Mouse (Mus musculus) adrenal gland (tissue): ENCODE results near the gene AI413582.

Experiments
- intact Hi-C: fragments of 180-260 bp; cut with DNase I; formaldehyde crosslinking; loops from one replicate; pipeline ENCODE4 v1.15.1; 2025
- long read RNA-seq, 2 experiments: library from polyadenylated mRNA; unstranded; transcript quantifications; one replicate each; pipeline ENCODE4 v2.0.0; 2020; ENCODE audit warnings: borderline replicate concordance in 1 of 2; ENCODE audit not compliant: insufficient replicate concordance in 1 of 2

Gene AI413582
- long read RNA-seq, experiment 1, transcript AI413582-204 (5 exons, 862 nt) = major isoform, 19 of 29 reads
- long read RNA-seq, experiment 1, partial matches to known transcripts = 3 of 29 reads
- long read RNA-seq, experiment 1, other reads (novel, unspliced or antisense) = 4 of 29 reads
- long read RNA-seq, experiment 2, transcript AI413582-204 (5 exons, 862 nt) = major isoform, 30 of 38 reads
- long read RNA-seq, experiment 2, partial matches to known transcripts = 1 of 38 reads
- long read RNA-seq, experiment 2, other reads (novel, unspliced or antisense) = 3 of 38 reads

GRCm38 (mm10) chr17:27565163-27565941 lies at the start of gene AI413582:
Gene AI413582, minus strand, starts transcription at chr17:27565756.
- intact Hi-C loops = loop anchor here (10.0 kb wide), 1 partner anchor 199 kb away; no protein-coding TSS in a partner anchor

- intact Hi-C loops = no loop called here
These were observed 47.5 kb upstream of the AI413582 start for GRCm38 (mm10) chr17:27613016-27613415.

DNA sequence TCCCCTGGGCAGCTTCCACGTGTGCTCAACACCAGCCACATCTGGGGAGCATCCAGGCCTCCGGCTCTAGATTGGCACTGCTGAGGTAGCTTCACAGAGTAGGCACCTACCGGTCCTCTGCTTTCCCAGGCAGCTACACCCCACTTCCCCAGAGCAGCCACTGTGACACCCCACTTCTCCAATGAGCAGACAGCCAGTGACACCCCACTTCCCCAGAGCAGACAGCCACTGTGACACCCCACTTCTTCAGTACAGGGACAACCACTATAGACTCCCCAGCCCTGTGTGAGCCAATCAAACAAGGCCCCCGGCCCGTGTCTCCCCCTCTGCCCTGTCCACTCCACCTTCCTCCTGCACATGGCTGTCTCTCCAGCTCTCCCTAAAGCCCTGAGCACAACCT lies 46.4 kb upstream of the AI413582 start:
- intact Hi-C loops = no loop called here

- intact Hi-C loops = no loop called here
These were observed 45.9 kb upstream of the AI413582 start for GRCm38 (mm10) chr17:27611519-27611884.

- intact Hi-C loops = no loop called here
These were observed 45.3 kb upstream of the AI413582 start for GRCm38 (mm10) chr17:27610679-27611518.

DNA sequence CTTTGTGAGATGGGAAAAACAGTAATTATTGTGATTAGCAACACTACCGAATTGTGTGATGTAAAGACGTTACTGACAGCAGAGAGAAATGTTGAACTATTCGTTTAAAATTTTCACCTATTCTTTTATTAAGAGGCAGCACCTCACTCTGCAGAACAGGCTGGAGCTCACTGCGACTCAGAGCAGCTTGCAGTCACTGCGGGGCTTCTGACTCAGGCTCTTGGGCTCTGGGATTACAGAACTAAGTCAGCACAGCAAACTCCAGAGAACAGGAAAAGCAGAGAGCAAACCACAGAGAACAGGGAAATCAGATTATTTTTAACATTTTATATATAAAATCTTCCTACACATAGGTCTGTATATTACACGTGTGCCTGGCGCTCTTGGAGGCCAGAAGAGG lies 44.0 kb upstream of the AI413582 start:
- intact Hi-C loops = no loop called here

DNA sequence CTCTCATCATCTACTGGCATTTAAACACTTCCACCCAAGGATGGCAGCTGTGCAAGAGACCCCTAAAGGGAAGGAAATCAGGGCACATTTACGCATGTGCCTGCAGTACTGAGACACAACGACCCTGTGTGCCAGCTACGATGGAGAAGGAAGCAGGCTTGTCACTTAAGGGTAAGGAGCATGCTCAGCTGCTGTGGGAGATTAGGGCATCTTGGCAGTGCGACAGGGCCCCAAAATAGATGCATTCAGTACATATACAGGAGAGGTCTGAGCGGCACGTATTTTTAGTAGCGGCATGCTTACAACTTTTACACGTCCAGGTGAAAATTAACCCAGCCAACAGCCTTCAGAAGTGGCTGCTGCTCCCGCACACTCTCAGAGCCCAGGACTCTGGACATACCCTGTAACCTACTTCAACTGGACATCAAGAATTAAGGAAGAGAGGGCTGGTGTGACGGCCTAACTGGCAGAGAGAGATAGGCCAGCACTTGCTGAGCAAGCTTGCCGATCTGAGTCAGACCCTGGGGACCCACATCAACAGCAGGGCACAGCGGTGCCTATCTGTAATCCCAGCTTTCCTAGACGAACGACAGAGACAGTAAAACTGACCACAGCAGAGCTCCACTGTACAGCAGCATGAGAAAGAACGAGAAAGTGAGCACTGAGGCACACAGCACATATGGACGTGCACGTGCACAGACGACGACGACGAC lies 38.1 kb upstream of the AI413582 start:
- intact Hi-C loops = no loop called here

GRCm38 (mm10) chr17:27603036-27603435 lies 37.5 kb upstream of the AI413582 start:
- intact Hi-C loops = no loop called here

GRCm38 (mm10) chr17:27600869-27601268 lies 35.3 kb upstream of the AI413582 start:
- intact Hi-C loops = no loop called here

GRCm38 (mm10) chr17:27600286-27600685 lies 34.7 kb upstream of the AI413582 start:
- intact Hi-C loops = no loop called here

GRCm38 (mm10) chr17:27596376-27597190 lies 31.0 kb upstream of the AI413582 start:
- intact Hi-C loops = no loop called here

GRCm38 (mm10) chr17:27595659-27596375 lies 30.3 kb upstream of the AI413582 start:
- intact Hi-C loops = no loop called here

DNA sequence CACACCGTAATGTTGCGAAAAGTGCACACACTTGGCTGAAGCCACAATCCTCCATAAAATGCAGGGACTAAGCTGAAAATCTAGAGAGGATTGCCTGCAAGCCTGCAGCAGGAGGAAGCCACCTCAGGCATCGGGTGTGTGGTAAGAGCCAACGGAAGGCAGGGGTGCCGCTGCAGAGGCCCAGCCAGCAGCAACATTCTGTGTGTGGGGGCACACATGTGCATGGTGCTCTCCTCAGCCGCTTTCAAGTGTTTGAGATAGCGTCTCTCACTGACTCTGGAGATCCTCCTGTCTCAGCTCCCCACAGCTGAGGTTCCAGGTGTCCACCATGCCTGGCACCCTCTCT lies 27.0 kb upstream of the AI413582 start:
- intact Hi-C loops = no loop called here

- intact Hi-C loops = no loop called here
These were observed 26.4 kb upstream of the AI413582 start for GRCm38 (mm10) chr17:27591826-27592564.

DNA sequence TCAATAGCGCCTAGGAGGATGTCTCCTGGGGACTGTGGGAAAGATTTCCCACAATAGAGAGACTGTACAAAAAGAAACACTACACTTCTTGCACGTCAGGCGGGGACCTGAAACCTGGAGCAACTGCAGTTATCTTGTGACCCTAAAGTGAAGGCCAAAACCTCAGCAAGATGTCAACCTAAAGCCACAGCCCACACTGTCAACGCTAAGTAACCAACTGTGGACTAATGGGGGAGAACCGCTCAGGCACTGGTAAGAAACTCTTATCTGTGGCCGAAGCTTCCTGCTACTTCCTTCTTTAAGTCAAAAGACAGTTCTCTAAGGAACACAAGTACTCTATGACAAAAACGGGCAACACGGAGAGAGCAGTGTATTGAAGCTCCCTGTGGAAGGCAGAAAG lies 22.7 kb upstream of the AI413582 start:
- intact Hi-C loops = no loop called here

- intact Hi-C loops = no loop called here
These were observed 21.7 kb upstream of the AI413582 start for GRCm38 (mm10) chr17:27587252-27587651.

DNA sequence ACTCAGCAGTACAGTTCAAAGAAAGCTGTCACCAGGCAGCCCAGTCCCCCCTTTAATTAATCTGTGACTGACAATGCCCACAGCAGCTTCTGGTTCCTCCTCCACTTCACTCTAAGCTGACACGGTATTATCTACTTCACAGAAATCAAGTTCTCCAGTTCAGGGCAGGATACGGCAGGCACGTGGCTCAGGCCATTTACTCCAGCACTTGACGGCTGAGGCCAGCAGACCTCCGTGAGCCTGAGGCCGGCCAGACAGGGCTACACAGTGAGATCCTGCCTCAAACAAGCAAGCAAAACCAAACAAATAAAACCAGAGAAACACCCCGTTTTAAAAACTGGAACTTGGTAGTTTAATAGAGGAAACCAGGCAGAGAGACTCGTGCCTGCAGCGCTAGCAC lies 21.1 kb upstream of the AI413582 start:
- intact Hi-C loops = no loop called here

- intact Hi-C loops = no loop called here
These were observed 17.8 kb upstream of the AI413582 start for GRCm38 (mm10) chr17:27583185-27583894.
